Mouse (Mus musculus) forebrain, embryonic 10.5 days (tissue): ENCODE data around the gene Gcnt1. TPM values are rescaled to one million over a fixed set of nuclear protein-coding genes. Genes with fewer than 3 reads are reported as not detected.

Experiments
- DNase-seq: peaks from one replicate; pipeline ENCODE4 v3.0.0-alpha.2; 2017; ENCODE audit warnings: low spot score; ENCODE audit errors: extremely low spot score
- H3K27ac ChIP-seq: fragments of 300-500 bp; sonication (generic); 2 replicates; pipeline ENCODE4 v1.5.1; 2016; ENCODE audit warnings: mild to moderate bottlenecking
- H3K27me3 ChIP-seq: fragments of 300-500 bp; sonication (generic); 2 replicates; pipeline ENCODE4 v1.6.1; 2016; ENCODE audit warnings: mild to moderate bottlenecking; ENCODE audit not compliant: poor library complexity, severe bottlenecking
- H3K36me3 ChIP-seq: fragments of 300-500 bp; sonication (generic); replicated peaks from 2 replicates; pipeline ENCODE4 v1.6.1; 2016; ENCODE audit warnings: mild to moderate bottlenecking, moderate library complexity
- H3K4me1 ChIP-seq: fragments of 300-500 bp; sonication (generic); 2 replicates; pipeline ENCODE4 v1.6.1; 2016
- H3K4me3 ChIP-seq: fragments of 300-500 bp; sonication (generic); 2 replicates; pipeline ENCODE4 v1.5.1; 2016; ENCODE audit warnings: mild to moderate bottlenecking, moderate library complexity
- H3K9me3 ChIP-seq: fragments of 300-500 bp; sonication (generic); 2 replicates; pipeline ENCODE4 v1.6.1; 2016; ENCODE audit warnings: mild to moderate bottlenecking, moderate library complexity
- WGBS: fragments of 180-500 bp; shearing (Covaris S2); methylation state at CpG from one replicate; pipeline ENCODE4 v1.1.7; 2016; 5-methylcytosine and 5-hydroxymethylcytosine counted together
- polyA plus RNA-seq: library from polyadenylated mRNA; unstranded; fragments of >200 nt; fragmentation: Nextera tagmentation; extraction: Ambion mirVana; gene quantifications from 2 replicates; pipeline ENCODE4 v1.2.1, GENCODE M21; 2016

Gene Gcnt1
- polyA plus RNA-seq, 1 experiment from 2014 or later, result 2.6 TPM

DNA sequence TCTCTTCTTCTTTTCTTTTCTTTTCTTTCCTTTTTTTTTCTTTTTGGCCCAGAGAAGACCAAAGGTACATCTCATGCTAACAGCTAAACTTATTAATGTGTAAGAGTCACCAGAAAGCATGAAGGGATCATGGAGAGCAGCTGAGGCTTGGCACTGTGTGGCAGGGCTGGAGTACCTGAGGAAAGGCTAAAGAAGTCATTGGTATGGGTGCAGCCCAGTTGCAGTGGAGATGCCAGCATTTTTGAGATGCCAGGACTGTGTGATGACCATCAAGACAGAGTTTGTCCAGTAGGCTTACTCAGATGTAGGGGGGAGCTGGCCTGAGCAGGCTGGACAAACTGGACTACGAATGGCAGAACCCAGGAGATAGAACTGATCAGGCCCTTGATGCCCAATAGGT is 58.9 kb downstream of the Gcnt1 start:
- Histone ChIP-seq H3K4me3 (no peak overlapping the region), H3K9me3 (no peaks in the 10 kb centered on the region), H3K36me3 (no peaks in the 10 kb centered on the region), H3K27me3 (no peaks in the 10 kb centered on the region), H3K27ac (no peak overlapping the region), H3K4me1 (no peaks in the 10 kb centered on the region)
- DNase-seq, result no peak
- 94% methylated on average over 1 of the region's 1 CpGs for WGBS

DNA sequence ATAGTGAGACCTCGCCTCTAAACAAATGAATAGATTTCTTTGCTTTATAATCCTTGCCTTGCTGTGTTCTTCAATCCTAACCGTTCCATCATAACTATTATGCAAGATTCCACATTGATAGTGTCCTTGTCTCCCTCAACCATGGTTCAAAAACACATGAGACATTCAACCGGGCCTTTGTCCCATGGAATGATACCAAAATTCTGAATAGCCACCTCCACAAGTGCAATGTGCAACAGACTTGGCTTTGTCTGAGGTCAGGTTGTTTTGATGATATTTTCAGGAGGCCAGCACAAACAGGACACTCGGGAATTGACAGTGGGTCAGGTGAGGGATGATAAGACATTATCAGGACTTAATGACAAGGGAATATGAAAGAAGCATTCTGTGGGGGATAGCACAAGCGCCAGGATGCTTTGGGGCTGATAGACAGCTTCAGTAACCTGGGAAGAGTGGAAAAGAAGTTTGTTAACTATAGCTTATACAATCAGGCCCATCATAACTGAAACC is 59.9 kb downstream of the Gcnt1 start:
- no peaks in the 10 kb centered on the region for H3K4me1 ChIP-seq
- no peak overlapping the region for H3K4me3 ChIP-seq
- no peaks in the 10 kb centered on the region for H3K9me3 ChIP-seq
- H3K27ac ChIP-seq, result no peak overlapping the region
- WGBS, result 83% methylated on average over 5 of the region's 5 CpGs
- DNase-seq, result no peak
- H3K27me3 ChIP-seq, result no peaks in the 10 kb centered on the region
- no peaks in the 10 kb centered on the region for H3K36me3 ChIP-seq

DNA sequence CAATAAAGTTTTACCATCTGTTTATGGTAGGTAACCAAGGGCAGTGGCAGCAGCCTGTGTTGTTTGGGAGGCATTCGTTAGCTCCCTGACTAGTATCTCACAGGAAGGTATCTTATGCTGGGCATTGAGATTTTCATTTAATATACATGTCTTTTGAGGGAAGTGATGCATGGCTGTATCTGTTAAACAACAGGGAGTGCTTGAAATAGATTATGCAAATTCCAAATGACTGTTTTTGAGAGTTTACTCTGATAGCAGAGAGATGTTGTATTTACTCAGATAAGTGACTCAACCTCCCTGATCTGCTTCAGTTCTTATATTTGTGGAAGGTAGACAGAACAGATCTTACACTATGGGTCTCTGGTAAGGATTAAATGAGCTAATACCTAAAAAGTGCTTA is 61.1 kb downstream of the Gcnt1 start:
- 84% methylated on average over 1 of the region's 1 CpGs for WGBS

DNA sequence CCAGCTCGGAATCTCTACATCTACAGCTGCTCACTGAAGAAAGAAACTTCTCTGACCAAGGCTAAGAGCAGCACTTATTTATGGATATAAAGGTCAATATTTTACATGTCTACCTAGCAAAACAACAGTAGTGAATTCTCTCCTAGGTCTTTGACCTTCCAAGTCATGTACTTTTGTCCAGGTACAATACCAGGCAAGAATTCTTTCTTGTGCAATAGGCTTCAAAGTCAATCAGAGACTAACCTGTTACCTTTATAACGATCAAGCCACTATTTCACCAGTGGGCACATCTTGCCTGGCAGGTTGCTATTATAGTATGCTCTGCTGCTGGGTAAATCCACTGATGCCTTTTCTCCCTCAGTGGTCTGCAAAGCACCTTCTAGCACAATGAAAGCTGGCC is 61.6 kb downstream of the Gcnt1 start:
- H3K27me3 ChIP-seq, result no peaks in the 10 kb centered on the region
- DNase-seq, result no peak
- H3K36me3 ChIP-seq, result no peaks in the 10 kb centered on the region
- 90% methylated on average over 2 of the region's 2 CpGs for WGBS
- no peaks in the 10 kb centered on the region for H3K9me3 ChIP-seq
- no peak overlapping the region for H3K27ac ChIP-seq
- no peaks in the 10 kb centered on the region for H3K4me1 ChIP-seq
- H3K4me3 ChIP-seq, result no peak overlapping the region

More for the DNA sequence above, 61.1 kb downstream of the Gcnt1 start:
- H3K27me3 ChIP-seq, result no peaks in the 10 kb centered on the region
- no peaks in the 10 kb centered on the region for H3K4me1 ChIP-seq
- H3K27ac ChIP-seq, result no peak overlapping the region
- H3K4me3 ChIP-seq, result no peak overlapping the region
- no peak for DNase-seq
- no peaks in the 10 kb centered on the region for H3K36me3 ChIP-seq
- H3K9me3 ChIP-seq, result no peaks in the 10 kb centered on the region

DNA sequence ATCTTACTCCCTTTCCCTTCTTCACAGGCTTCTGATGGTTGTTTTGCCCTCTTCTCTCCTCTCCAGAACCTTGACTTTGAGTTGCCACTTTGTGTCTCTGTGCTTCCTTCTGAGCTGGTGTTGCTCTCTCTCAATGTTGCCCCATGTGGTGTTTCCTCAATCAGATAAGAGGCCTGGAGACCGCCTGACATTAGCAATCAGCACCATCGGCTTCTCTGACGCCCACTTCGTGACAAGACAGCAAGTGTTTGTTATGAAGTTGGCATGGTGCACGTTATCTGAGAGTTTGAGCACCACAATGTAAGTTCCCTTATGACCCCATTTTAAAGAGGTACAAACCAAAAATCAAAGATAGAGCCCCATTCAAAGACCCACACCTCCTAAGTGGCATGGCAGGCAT is 76.6 kb downstream of the Gcnt1 start:
- H3K36me3 ChIP-seq, result no peaks in the 10 kb centered on the region
- H3K4me3 ChIP-seq, result no peak overlapping the region
- no peak overlapping the region for H3K27ac ChIP-seq
- 90% methylated on average over 5 of the region's 5 CpGs for WGBS
- no peaks in the 10 kb centered on the region for H3K27me3 ChIP-seq
- no peaks in the 10 kb centered on the region for H3K4me1 ChIP-seq
- no peaks in the 10 kb centered on the region for H3K9me3 ChIP-seq
- DNase-seq, result no peak

DNA sequence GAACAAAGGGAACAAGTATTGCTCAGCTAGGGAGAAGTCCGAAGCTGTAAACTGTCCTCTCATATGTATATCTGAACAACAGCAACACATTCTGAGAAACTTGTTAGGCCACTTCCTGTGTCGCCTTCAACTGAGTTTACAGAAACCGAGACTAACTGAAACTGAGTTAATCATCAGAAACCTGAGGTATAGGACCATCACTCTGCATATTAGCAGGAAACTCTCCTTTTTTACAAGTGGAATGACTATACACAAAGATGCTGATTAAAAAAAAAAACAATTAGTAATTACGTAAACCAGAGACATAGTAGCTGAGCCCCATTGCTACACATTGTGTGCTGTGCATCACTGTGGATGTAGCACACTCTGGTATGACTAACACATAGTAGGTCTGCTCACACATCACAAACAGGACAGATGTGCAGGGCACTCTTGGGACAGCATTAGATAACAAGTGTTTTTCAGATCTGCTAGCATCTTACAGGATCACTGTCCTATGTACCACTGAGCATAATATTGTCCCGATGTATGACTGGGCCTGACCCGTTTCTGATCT is 77.4 kb downstream of the Gcnt1 start:
- 94% methylated on average over 6 of the region's 6 CpGs for WGBS
- no peak for DNase-seq
- Histone ChIP-seq H3K4me1 (no peaks in the 10 kb centered on the region), H3K27ac (no peak overlapping the region), H3K36me3 (no peaks in the 10 kb centered on the region), H3K9me3 (no peaks in the 10 kb centered on the region), H3K4me3 (no peak overlapping the region), H3K27me3 (no peaks in the 10 kb centered on the region)

DNA sequence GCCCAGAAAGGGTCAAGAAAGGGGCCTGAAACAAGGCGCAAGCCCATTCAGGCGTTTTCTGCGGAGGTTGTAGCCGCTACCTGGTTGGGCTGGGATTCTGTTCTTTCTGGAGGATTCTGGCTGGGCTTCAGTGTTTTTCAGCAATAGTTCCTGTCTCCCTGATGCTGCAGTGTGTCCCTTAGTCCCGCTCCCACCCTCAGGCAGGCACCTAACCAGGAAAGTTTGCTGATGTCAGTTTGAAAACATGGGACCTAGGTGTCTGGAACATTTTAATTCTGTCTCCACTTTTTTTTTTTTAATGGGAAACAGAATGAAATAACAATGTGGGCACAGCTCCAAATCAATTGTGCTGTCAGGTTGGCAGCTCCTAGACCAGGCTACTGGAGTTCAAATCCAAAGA is 78.5 kb downstream of the Gcnt1 start:
- no peak for DNase-seq
- no peaks in the 10 kb centered on the region for H3K9me3 ChIP-seq
- H3K4me1 ChIP-seq, result no peaks in the 10 kb centered on the region
- no peak overlapping the region for H3K4me3 ChIP-seq
- H3K27me3 ChIP-seq, result no peaks in the 10 kb centered on the region
- no peak overlapping the region for H3K27ac ChIP-seq
- 83% methylated on average over 5 of the region's 5 CpGs for WGBS
- no peaks in the 10 kb centered on the region for H3K36me3 ChIP-seq

DNA sequence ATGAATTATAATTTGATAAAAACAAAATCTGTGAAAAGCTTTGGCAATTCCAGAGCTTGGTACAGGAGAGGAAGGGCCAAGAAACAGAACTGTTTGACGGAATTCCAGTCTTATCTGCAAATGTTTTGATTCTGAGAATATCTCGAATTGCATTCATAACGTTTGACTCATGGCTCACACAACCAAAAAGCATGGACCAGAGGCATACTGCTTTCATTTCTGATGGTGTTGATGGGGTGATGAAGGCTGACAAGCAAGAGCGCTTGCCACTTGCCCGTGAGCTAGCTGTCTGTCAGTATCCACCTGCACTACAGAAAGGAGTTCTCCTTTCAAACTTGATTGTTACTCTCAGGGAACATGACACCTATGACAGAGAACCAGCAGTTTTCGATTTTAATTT is 83.1 kb downstream of the Gcnt1 start:
- Histone ChIP-seq H3K9me3 (no peaks in the 10 kb centered on the region), H3K4me3 (no peak overlapping the region), H3K36me3 (no peaks in the 10 kb centered on the region), H3K27me3 (no peaks in the 10 kb centered on the region), H3K27ac (no peak overlapping the region), H3K4me1 (no peaks in the 10 kb centered on the region)
- DNase-seq, result no peak
- 85% methylated on average over 6 of the region's 6 CpGs for WGBS

DNA sequence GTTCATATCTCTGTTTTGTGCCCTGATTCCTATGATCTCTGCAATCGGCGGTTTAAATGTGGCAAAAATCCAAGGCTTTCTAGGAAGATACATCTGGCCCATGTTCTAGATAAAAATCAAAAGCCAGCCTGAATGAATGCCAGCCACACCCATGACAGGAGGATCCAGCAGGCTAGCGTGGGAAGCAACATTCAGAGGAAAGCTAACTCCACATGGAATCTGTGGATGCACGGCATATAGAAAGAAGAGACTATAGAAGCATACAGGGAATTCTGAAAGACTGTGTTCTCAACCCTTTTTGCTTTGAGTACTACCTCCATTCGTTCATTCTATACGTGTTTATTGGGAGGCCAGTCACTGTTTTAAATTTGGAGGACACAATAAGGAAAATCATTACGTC is 86.6 kb downstream of the Gcnt1 start:
- no peak for DNase-seq
- no peaks in the 10 kb centered on the region for H3K4me1 ChIP-seq
- no peak overlapping the region for H3K27ac ChIP-seq
- H3K9me3 ChIP-seq, result no peaks in the 10 kb centered on the region
- H3K27me3 ChIP-seq, result no peaks in the 10 kb centered on the region
- no peak overlapping the region for H3K4me3 ChIP-seq
- 87% methylated on average over 7 of the region's 7 CpGs for WGBS
- H3K36me3 ChIP-seq, result no peaks in the 10 kb centered on the region

DNA sequence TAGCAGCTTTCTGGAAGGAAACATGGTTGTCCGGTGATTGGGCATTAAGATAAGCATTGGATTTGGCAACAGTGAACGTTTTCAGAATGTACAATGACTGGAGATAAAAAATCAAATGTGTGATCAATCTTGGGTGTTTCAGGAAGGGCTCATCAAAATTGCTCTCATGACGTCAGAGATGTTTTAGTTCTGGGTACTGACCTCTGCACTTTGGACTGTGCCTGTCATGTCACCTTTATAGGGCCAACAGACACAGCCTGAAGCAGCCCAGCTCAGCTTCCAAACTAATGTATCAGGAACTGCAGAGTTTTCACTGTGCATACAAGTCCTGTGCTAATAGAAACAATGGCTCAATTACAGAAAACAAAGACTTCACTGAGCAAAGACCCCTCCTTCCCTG is 89.3 kb downstream of the Gcnt1 start:
- Histone ChIP-seq H3K9me3 (no peaks in the 10 kb centered on the region), H3K27me3 (no peaks in the 10 kb centered on the region), H3K4me3 (no peak overlapping the region), H3K36me3 (no peaks in the 10 kb centered on the region), H3K4me1 (no peaks in the 10 kb centered on the region), H3K27ac (no peak overlapping the region)
- WGBS, result 85% methylated on average over 3 of the region's 3 CpGs
- no peak for DNase-seq

DNA sequence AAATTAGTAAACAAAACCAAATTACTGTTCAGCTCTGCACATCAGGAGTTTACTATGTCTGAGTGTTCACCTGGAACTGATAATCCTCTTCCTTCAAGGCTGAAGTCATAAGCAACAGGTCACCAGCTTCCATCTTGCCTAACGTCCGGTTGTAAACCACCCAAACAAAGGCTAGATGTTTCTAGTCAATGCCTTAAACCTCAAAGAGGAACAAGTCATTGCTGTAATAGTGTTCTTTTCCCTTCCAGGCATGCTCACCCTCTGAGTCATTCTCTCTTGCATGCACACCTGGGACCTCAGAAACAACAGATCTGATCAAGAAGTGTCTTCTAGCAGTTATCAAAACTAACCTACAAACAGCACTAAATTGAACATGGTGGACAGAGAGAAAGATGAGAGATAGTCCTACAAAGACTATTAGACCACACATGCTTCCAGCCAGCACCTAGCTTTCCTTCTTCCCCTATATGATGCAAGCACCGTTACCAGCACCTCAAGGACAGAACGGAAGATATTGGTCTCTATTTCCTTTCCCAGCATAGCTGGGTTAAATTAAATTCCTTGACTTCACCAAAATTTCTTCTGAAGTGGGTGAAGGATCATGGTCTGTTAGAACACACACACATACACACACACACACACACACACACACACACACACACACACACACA is 94.1 kb downstream of the Gcnt1 start:
- DNase-seq, result no peak
- no peaks in the 10 kb centered on the region for H3K36me3 ChIP-seq
- no peaks in the 10 kb centered on the region for H3K9me3 ChIP-seq
- WGBS, result 93% methylated on average over 4 of the region's 4 CpGs
- H3K27me3 ChIP-seq, result no peaks in the 10 kb centered on the region
- H3K4me1 ChIP-seq, result no peaks in the 10 kb centered on the region
- no peak overlapping the region for H3K4me3 ChIP-seq
- H3K27ac ChIP-seq, result no peak overlapping the region
